Mouse (Mus musculus) myocyte (in vitro differentiated cells): ENCODE data around the gene Sh3kbp1.

Experiments used
- CEBPB ChIP-seq: IDR thresholded peaks from 2 replicates; pipeline ENCODE4 v1.6.1; 2011; ENCODE audit warnings: mild to moderate bottlenecking, moderate library complexity; ENCODE audit not compliant: poor library complexity, insufficient read depth, severe bottlenecking
- E2F4 ChIP-seq: IDR thresholded peaks from one replicate; pipeline ENCODE4 v1.6.1; 2011; ENCODE audit warnings: mild to moderate bottlenecking, control low read depth, moderate library complexity; ENCODE audit not compliant: insufficient read depth
- MAX ChIP-seq: IDR thresholded peaks from one replicate; pipeline ENCODE4 v1.6.1; 2011; ENCODE audit warnings: low read depth, mild to moderate bottlenecking, control low read depth
- MYOD1 ChIP-seq, 3 experiments: IDR thresholded peaks; one replicate each; pipeline ENCODE4 v1.6.1; 2011; ENCODE audit warnings: control low read depth in 2 of 3, low read depth in 2 of 3, mild to moderate bottlenecking in 2 of 3, moderate library complexity in 1 of 3; ENCODE audit not compliant: insufficient read length in 2 of 3, control insufficient read depth in 1 of 3
- MYOG ChIP-seq, 3 experiments: IDR thresholded peaks; one replicate each; pipeline ENCODE4 v1.6.1; 2011; ENCODE audit warnings: control low read depth in 2 of 3, low read depth in 2 of 3, mild to moderate bottlenecking in 2 of 3; ENCODE audit not compliant: insufficient read length in 2 of 3, control insufficient read depth in 1 of 3, insufficient read depth in 1 of 3
- POLR2A ChIP-seq: IDR thresholded peaks from one replicate; pipeline ENCODE4 v1.6.1; 2011; ENCODE audit warnings: low read depth, mild to moderate bottlenecking, control low read depth, moderate library complexity; ENCODE audit not compliant: insufficient read length
- POLR2AphosphoS2 ChIP-seq: IDR thresholded peaks from one replicate; pipeline ENCODE4 v1.6.1; 2011; ENCODE audit warnings: low read depth, control low read depth; ENCODE audit not compliant: insufficient read length
- REST ChIP-seq: IDR thresholded peaks from one replicate; pipeline ENCODE4 v1.6.1; 2011; ENCODE audit warnings: mild to moderate bottlenecking, control low read depth, moderate library complexity; ENCODE audit not compliant: insufficient read depth, insufficient read length
- SRF ChIP-seq: IDR thresholded peaks from one replicate; pipeline ENCODE4 v1.6.1; 2011; ENCODE audit warnings: low read depth; ENCODE audit not compliant: control insufficient read depth, insufficient read length
- TCF12 ChIP-seq: IDR thresholded peaks from one replicate; pipeline ENCODE4 v1.6.1; 2011; ENCODE audit warnings: mild to moderate bottlenecking, control low read depth; ENCODE audit not compliant: poor library complexity, insufficient read depth, severe bottlenecking
- TCF3 ChIP-seq: IDR thresholded peaks from one replicate; pipeline ENCODE4 v1.6.1; 2011; ENCODE audit warnings: low read depth, control low read depth; ENCODE audit not compliant: insufficient read length
- USF1 ChIP-seq: IDR thresholded peaks from one replicate; pipeline ENCODE4 v1.6.1; 2011; ENCODE audit warnings: low read depth, mild to moderate bottlenecking, control low read depth, moderate library complexity

GRCm38 (mm10) chrX:159737344-159737743 is 110.3 kb downstream of the Sh3kbp1 start:
- TF ChIP-seq POLR2A: no peak
- TF ChIP-seq POLR2AphosphoS2: no peak
- no peak for TF ChIP-seq USF1
- no peak for TF ChIP-seq SRF
- no peak for TF ChIP-seq MAX
- TF ChIP-seq MYOD1 (IDR thresholded peaks at IDR 0.05; ENCODE audit: control insufficient read depth in 1 of 3, insufficient read length in 2 of 3, low read depth in 2 of 3): no peak
- no peak for TF ChIP-seq E2F4
- TF ChIP-seq CEBPB: no peak
- no peak for TF ChIP-seq MYOG (IDR thresholded peaks at IDR 0.05; ENCODE audit: control insufficient read depth in 1 of 3, insufficient read depth in 1 of 3, insufficient read length in 2 of 3, low read depth in 2 of 3)
- no peak for TF ChIP-seq TCF12
- no peak for TF ChIP-seq TCF3
- TF ChIP-seq REST: no peak
